Comparison of ENCODE assay signal across 21 mouse cellular contexts in genomic region chr7:73965164-73965563, GRCm38 (mm10). TPM values are rescaled to one million over a fixed set of nuclear protein-coding genes. Genes with fewer than 3 reads are reported as not detected.
"Had no signal": no experiment of that assay in that cellular context is flagged by ENCODE, and none has a peak within 500 bp of the region (broad histone marks: within the 10 kb centered on the region; RNA-seq: fewer than 3 reads in every experiment).

No protein-coding gene starts in this region.

- DNase-seq: liver, postnatal 0 days; lung, adult 2 months; lung, postnatal 14 days; lung, postnatal 36 days; retina, postnatal 1 day; right cerebral cortex, adult 18-20 months; right cerebral cortex, postnatal 25 days; right cerebral cortex, postnatal 4 days; spleen, adult 18-20 months; thymus, adult 18-20 months; thymus, postnatal 14 days; thymus, postnatal 36 days had no signal

- H3K9ac ChIP-seq: liver, postnatal 0 days; lung, embryonic 15.5 days; midbrain, embryonic 13.5 days; midbrain, embryonic 15.5 days; neural tube, embryonic 13.5 days; neural tube, embryonic 15.5 days had no signal

- ATAC-seq: liver, postnatal 0 days; lung, postnatal 0 days; midbrain, embryonic 13.5 days; midbrain, embryonic 15.5 days had no signal

- H3K4me3 ChIP-seq: lung, embryonic 15.5 days; megakaryocyte, embryonic 14.5 days; midbrain, embryonic 13.5 days; midbrain, embryonic 15.5 days; neural tube, embryonic 13.5 days; neural tube, embryonic 15.5 days had no signal

- H3K27me3 ChIP-seq: lung, embryonic 15.5 days; midbrain, embryonic 13.5 days; midbrain, embryonic 15.5 days; neural tube, embryonic 13.5 days; neural tube, embryonic 15.5 days had no signal

- H3K4me2 ChIP-seq: lung, embryonic 15.5 days; midbrain, embryonic 11.5 days; midbrain, embryonic 13.5 days; midbrain, embryonic 15.5 days; neural tube, embryonic 13.5 days; neural tube, embryonic 15.5 days had no signal

- H3K27ac ChIP-seq: lung, embryonic 15.5 days; macrophage; midbrain, embryonic 13.5 days; midbrain, embryonic 15.5 days; neural tube, embryonic 13.5 days; neural tube, embryonic 15.5 days had no signal

- H3K4me1 ChIP-seq: lung, embryonic 15.5 days; megakaryocyte, embryonic 14.5 days; midbrain, embryonic 15.5 days; neural tube, embryonic 13.5 days; neural tube, embryonic 15.5 days had no signal

- H3K9me3 ChIP-seq: lung, embryonic 15.5 days; megakaryocyte, embryonic 14.5 days; midbrain, embryonic 13.5 days; midbrain, embryonic 15.5 days; neural tube, embryonic 13.5 days; neural tube, embryonic 15.5 days had no signal

RNA-seq across cellular contexts. Expression of gene St8sia2, which starts 48.3 kb away (rescaled TPM):
- polyA plus RNA-seq: liver, postnatal 0 days; macrophage had no signal
